Mouse (Mus musculus) heart, adult 18-20 months (tissue): ENCODE data around the gene Pnkp. TPM values are rescaled to one million over a fixed set of nuclear protein-coding genes. Genes with fewer than 3 reads are reported as not detected.

Experiments used
- DNase-seq, 2 experiments: peaks; one replicate each; pipeline ENCODE4 v3.0.0; 2021 to 2022; ENCODE audit warnings: mixed read lengths in 1 of 2
- total RNA-seq, 2 experiments: library from RNA; stranded (reverse); gene quantifications; 2 replicates each; pipeline ENCODE4 v1.2.3; 2021

Pnkp gene
- total RNA-seq, 2 experiments from 2014 or later: 16.5 to 19.4 TPM

- DNase-seq: no peak
Observed at GRCm38 (mm10) chr7:44852259-44853027, 4.5 kb upstream of the Pnkp start.

GRCm38 (mm10) chr7:44853065-44853464 lies 3.9 kb upstream of the Pnkp start:
- DNase-seq: no peak

GRCm38 (mm10) chr7:44853596-44854355 lies 3.2 kb upstream of the Pnkp start:
- DNase-seq: no peak

- DNase-seq: peak; percentile 93 to 94
Observed at GRCm38 (mm10) chr7:44854356-44855031, 2.4 kb upstream of the Pnkp start.

- DNase-seq: no peak
Observed at GRCm38 (mm10) chr7:44855036-44855435, 1.9 kb upstream of the Pnkp start.

- no peak for DNase-seq
Observed at GRCm38 (mm10) chr7:44856265-44856916, 548 bp upstream of the Pnkp start.

- peak in 1 of 2 experiments; percentile 48 for DNase-seq
Observed at GRCm38 (mm10) chr7:44857905-44858304, 966 bp downstream of the Pnkp start.

- no peak for DNase-seq
Observed at GRCm38 (mm10) chr7:44859896-44860295, 3.0 kb downstream of the Pnkp start.

- peak in 1 of 2 experiments; percentile 79 for DNase-seq
Observed at GRCm38 (mm10) chr7:44860576-44861428, 3.9 kb downstream of the Pnkp start.

GRCm38 (mm10) chr7:44861429-44861816 lies 4.5 kb downstream of the Pnkp start:
- DNase-seq: no peak

GRCm38 (mm10) chr7:44862434-44862833 lies 5.5 kb downstream of the Pnkp start:
- no peak for DNase-seq

- no peak for DNase-seq
Observed at GRCm38 (mm10) chr7:44863210-44863609, 6.3 kb downstream of the Pnkp start.

- DNase-seq: no peak
Observed at GRCm38 (mm10) chr7:44863982-44864494, 7.1 kb downstream of the Pnkp start.

- DNase-seq: no peak
Observed at GRCm38 (mm10) chr7:44864595-44865542, 7.9 kb downstream of the Pnkp start.

- peak; percentile 82 to 87 for DNase-seq
Observed at GRCm38 (mm10) chr7:44866276-44867009, 9.5 kb downstream of the Pnkp start.

GRCm38 (mm10) chr7:44867010-44867702 lies 10.2 kb downstream of the Pnkp start:
- no peak for DNase-seq

GRCm38 (mm10) chr7:44867802-44868201 lies 10.9 kb downstream of the Pnkp start:
- DNase-seq: no peak

- DNase-seq: peak in 1 of 2 experiments; percentile 49
Observed at GRCm38 (mm10) chr7:44868465-44868864, 11.5 kb downstream of the Pnkp start.
